Mouse (Mus musculus) forebrain, embryonic 10.5 days (tissue): ENCODE results near the gene Wnt7b. TPM values are rescaled to one million over a fixed set of nuclear protein-coding genes. Genes with fewer than 3 reads are reported as not detected.

Experiments used
- DNase-seq: peaks from one replicate; pipeline ENCODE4 v3.0.0-alpha.2; 2017; ENCODE audit warnings: low spot score; ENCODE audit errors: extremely low spot score
- H3K27ac ChIP-seq: fragments of 300-500 bp; sonication (generic); 2 replicates; pipeline ENCODE4 v1.5.1; 2016; ENCODE audit warnings: mild to moderate bottlenecking
- H3K27me3 ChIP-seq: fragments of 300-500 bp; sonication (generic); 2 replicates; pipeline ENCODE4 v1.6.1; 2016; ENCODE audit warnings: mild to moderate bottlenecking; ENCODE audit not compliant: poor library complexity, severe bottlenecking
- H3K36me3 ChIP-seq: fragments of 300-500 bp; sonication (generic); replicated peaks from 2 replicates; pipeline ENCODE4 v1.6.1; 2016; ENCODE audit warnings: mild to moderate bottlenecking, moderate library complexity
- H3K4me1 ChIP-seq: fragments of 300-500 bp; sonication (generic); 2 replicates; pipeline ENCODE4 v1.6.1; 2016
- H3K4me3 ChIP-seq: fragments of 300-500 bp; sonication (generic); 2 replicates; pipeline ENCODE4 v1.5.1; 2016; ENCODE audit warnings: mild to moderate bottlenecking, moderate library complexity
- H3K9me3 ChIP-seq: fragments of 300-500 bp; sonication (generic); 2 replicates; pipeline ENCODE4 v1.6.1; 2016; ENCODE audit warnings: mild to moderate bottlenecking, moderate library complexity
- WGBS: fragments of 180-500 bp; shearing (Covaris S2); methylation state at CpG from one replicate; pipeline ENCODE4 v1.1.7; 2016; 5-methylcytosine and 5-hydroxymethylcytosine counted together
- polyA plus RNA-seq: library from polyadenylated mRNA; unstranded; fragments of >200 nt; fragmentation: Nextera tagmentation; extraction: Ambion mirVana; gene quantifications from 2 replicates; pipeline ENCODE4 v1.2.1, GENCODE M21; 2016

Wnt7b gene
- polyA plus RNA-seq, 1 experiment from 2014 or later: 126 TPM

- peaks cover 77% of the 10 kb centered on the region for H3K27me3 ChIP-seq
- no peaks in the 10 kb centered on the region for H3K36me3 ChIP-seq
- H3K27ac ChIP-seq: peak overlapping the region; percentile 88
- no peaks in the 10 kb centered on the region for H3K9me3 ChIP-seq
- WGBS: 2% methylated on average over 14 of the region's 14 CpGs
- peaks cover 74% of the 10 kb centered on the region for H3K4me1 ChIP-seq
- peak overlapping the region; percentile 12; the same call in 1 of the 2 replicates for H3K4me3 ChIP-seq
- DNase-seq: peak; percentile 60
Observed at GRCm38 (mm10) chr15:85523173-85523991, 58.9 kb downstream of the Wnt7b start.

GRCm38 (mm10) chr15:85519438-85519837 lies 62.8 kb downstream of the Wnt7b start:
- no peak for DNase-seq

GRCm38 (mm10) chr15:85507370-85508014 lies 74.8 kb downstream of the Wnt7b start:
- Histone ChIP-seq H3K4me1 (peaks cover 44% of the 10 kb centered on the region), H3K27ac (peak overlapping the region; percentile 93), H3K27me3 (peaks cover 5% of the 10 kb centered on the region; the same call in 1 of the 2 replicates), H3K36me3 (no peaks in the 10 kb centered on the region), H3K4me3 (no peak overlapping the region), H3K9me3 (no peaks in the 10 kb centered on the region)
- DNase-seq: peak; percentile 73
- 31% methylated on average over 32 of the region's 32 CpGs for WGBS

More at GRCm38 (mm10) chr15:85519438-85519837, 62.8 kb downstream of the Wnt7b start:
- peak overlapping the region; percentile 41 for H3K27ac ChIP-seq
- no peak overlapping the region for H3K4me3 ChIP-seq
- no peaks in the 10 kb centered on the region for H3K36me3 ChIP-seq
- H3K27me3 ChIP-seq: peaks cover 57% of the 10 kb centered on the region
- H3K9me3 ChIP-seq: no peaks in the 10 kb centered on the region
- WGBS: 53% methylated on average over 4 of the region's 4 CpGs
- H3K4me1 ChIP-seq: peaks cover 58% of the 10 kb centered on the region

- Histone ChIP-seq H3K36me3 (no peaks in the 10 kb centered on the region), H3K4me1 (peaks cover 44% of the 10 kb centered on the region), H3K27ac (peak overlapping the region; percentile 93), H3K27me3 (peaks cover 5% of the 10 kb centered on the region; the same call in 1 of the 2 replicates), H3K4me3 (no peak overlapping the region), H3K9me3 (no peaks in the 10 kb centered on the region)
- 61% methylated on average over 1 of the region's 1 CpGs for WGBS
- no peak for DNase-seq
Observed at GRCm38 (mm10) chr15:85506680-85507079, 75.6 kb downstream of the Wnt7b start.

- no peak for DNase-seq
- H3K4me1 ChIP-seq: peaks cover 47% of the 10 kb centered on the region
- no peaks in the 10 kb centered on the region for H3K36me3 ChIP-seq
- H3K4me3 ChIP-seq: no peak overlapping the region
- peak overlapping the region; percentile 93 for H3K27ac ChIP-seq
- H3K9me3 ChIP-seq: no peaks in the 10 kb centered on the region
- peaks cover 5% of the 10 kb centered on the region; the same call in 1 of the 2 replicates for H3K27me3 ChIP-seq
- 75% methylated on average over 14 of the region's 14 CpGs for WGBS
Observed at GRCm38 (mm10) chr15:85505118-85505925, 77.0 kb downstream of the Wnt7b start.

GRCm38 (mm10) chr15:85503127-85503526 lies 79.1 kb downstream of the Wnt7b start, which contains the start of gene 7530416G11Rik:
Gene 7530416G11Rik, minus strand, starts transcription at chr15:85503227.
- Histone ChIP-seq H3K4me3 (no peak within 1 kb of the TSS), H3K4me1 (peaks cover 62% of the 10 kb centered on the region), H3K9me3 (no peaks in the 10 kb centered on the region), H3K36me3 (no peaks in the 10 kb centered on the region), H3K27ac (peak within 1 kb of the TSS; percentile 64), H3K27me3 (peaks cover 14% of the 10 kb centered on the region)
- DNase-seq: no peak
- 89% methylated on average over 8 of the region's 8 CpGs for WGBS

GRCm38 (mm10) chr15:85500267-85500666 lies 82.0 kb downstream of the Wnt7b start:
- peaks cover 59% of the 10 kb centered on the region for H3K4me1 ChIP-seq
- H3K36me3 ChIP-seq: no peaks in the 10 kb centered on the region
- H3K9me3 ChIP-seq: no peaks in the 10 kb centered on the region
- no peak for DNase-seq
- no peak overlapping the region for H3K4me3 ChIP-seq
- peak overlapping the region; percentile 88 for H3K27ac ChIP-seq
- H3K27me3 ChIP-seq: peaks cover 27% of the 10 kb centered on the region
- 90% methylated on average over 10 of the region's 10 CpGs for WGBS

- 26% methylated on average over 10 of the region's 10 CpGs for WGBS
- H3K4me1 ChIP-seq: peaks cover 78% of the 10 kb centered on the region
- H3K36me3 ChIP-seq: no peaks in the 10 kb centered on the region
- peak overlapping the region; percentile 88 for H3K27ac ChIP-seq
- peaks cover 49% of the 10 kb centered on the region for H3K27me3 ChIP-seq
- no peaks in the 10 kb centered on the region for H3K9me3 ChIP-seq
- peak overlapping the region; percentile 10; the same call in 1 of the 2 replicates for H3K4me3 ChIP-seq
- DNase-seq: peak; percentile 80
Observed at GRCm38 (mm10) chr15:85497981-85498475, 84.2 kb downstream of the Wnt7b start.

- 71% methylated on average over 4 of the region's 4 CpGs for WGBS
- Histone ChIP-seq H3K4me1 (peaks cover 78% of the 10 kb centered on the region), H3K27ac (peak overlapping the region; percentile 88), H3K4me3 (0 out of 2 replicates have a peak overlapping the region, but pooled peaks have one; percentile 10), H3K27me3 (peaks cover 54% of the 10 kb centered on the region), H3K9me3 (no peaks in the 10 kb centered on the region), H3K36me3 (no peaks in the 10 kb centered on the region)
- DNase-seq: no peak
Observed at GRCm38 (mm10) chr15:85497548-85497947, 84.7 kb downstream of the Wnt7b start.

GRCm38 (mm10) chr15:85494163-85494621 lies 88.1 kb downstream of the Wnt7b start:
- H3K9me3 ChIP-seq: no peaks in the 10 kb centered on the region
- peaks cover 77% of the 10 kb centered on the region for H3K27me3 ChIP-seq
- H3K4me3 ChIP-seq: no peak overlapping the region; the same call in 1 of the 2 replicates
- 9% methylated on average over 11 of the region's 11 CpGs for WGBS
- no peaks in the 10 kb centered on the region for H3K36me3 ChIP-seq
- DNase-seq: no peak
- H3K27ac ChIP-seq: peak overlapping the region; percentile 81
- H3K4me1 ChIP-seq: peaks cover 89% of the 10 kb centered on the region

- Histone ChIP-seq H3K4me3 (no peak overlapping the region), H3K4me1 (peaks cover 50% of the 10 kb centered on the region), H3K27me3 (peaks cover 54% of the 10 kb centered on the region), H3K9me3 (peaks cover 12% of the 10 kb centered on the region; the same call in 1 of the 2 replicates), H3K36me3 (no peaks in the 10 kb centered on the region), H3K27ac (peak overlapping the region; percentile 78)
- no peak for DNase-seq
- WGBS: 69% methylated on average over 7 of the region's 7 CpGs
Observed at GRCm38 (mm10) chr15:85489751-85490150, 92.5 kb downstream of the Wnt7b start.

GRCm38 (mm10) chr15:85488900-85489299 lies 93.4 kb downstream of the Wnt7b start:
- H3K4me1 ChIP-seq: peaks cover 42% of the 10 kb centered on the region
- peak overlapping the region; percentile 78; the same call in 1 of the 2 replicates for H3K27ac ChIP-seq
- no peak overlapping the region for H3K4me3 ChIP-seq
- H3K36me3 ChIP-seq: no peaks in the 10 kb centered on the region
- no peak for DNase-seq
- peaks cover 52% of the 10 kb centered on the region for H3K27me3 ChIP-seq
- peaks cover 12% of the 10 kb centered on the region; the same call in 1 of the 2 replicates for H3K9me3 ChIP-seq
- WGBS: 88% methylated on average over 10 of the region's 10 CpGs
